Mouse (Mus musculus) embryonic stem cell, embryonic (primary cell): ENCODE results near the gene Sp9.

ENCODE experiments used
- CTCF ChIA-PET, 4 experiments: fragments of 300-600 bp in 2 of 4; fragments of 350-600 bp in 2 of 4; sonication (Branson Sonifier 250); formaldehyde crosslinking; loops; one replicate each; lab custom pipeline; 2022; ENCODE audit warnings: inconsistent platforms in 2 of 4; lab: Charles Lee
- POLR2A ChIA-PET, 4 experiments: fragments of 300-600 bp in 2 of 4; fragments of 350-600 bp in 2 of 4; sonication (Branson Sonifier 250); formaldehyde crosslinking; loops; one replicate each; lab custom pipeline; 2022; ENCODE audit warnings: antibody characterized with exemption in 4 of 4, inconsistent platforms in 1 of 4; lab: Charles Lee

Sp9 gene

DNA sequence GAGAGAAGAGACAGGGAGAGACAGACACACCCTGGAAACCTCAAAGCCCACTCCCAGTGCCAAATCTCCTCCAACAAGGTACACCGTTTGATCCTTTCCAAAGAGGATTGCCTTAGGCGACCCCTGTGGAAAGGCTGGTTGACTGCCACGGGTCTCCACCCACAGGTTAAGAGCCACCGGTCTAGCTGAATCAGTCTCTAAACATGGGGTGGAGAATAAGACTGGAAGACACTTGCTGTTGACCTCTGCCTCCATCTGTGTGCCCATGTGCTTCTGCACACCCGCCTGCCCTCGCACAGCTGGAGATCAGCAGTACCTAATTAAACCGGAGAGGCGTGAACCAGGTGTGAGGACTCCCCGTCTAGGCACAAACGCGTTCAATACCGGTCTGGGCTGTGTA lies 51.3 kb downstream of the Sp9 start:
- POLR2A ChIA-PET, result interaction anchor here (0.7 to 3.2 kb wide), 5 partner anchors 10 to 599 kb away, joined by 3 to 19 read pairs (median 5); partner anchors contain the start of genes Cir1 (in 4 of the 4) and Scrn3 (in 4 of the 4)
- CTCF ChIA-PET, result interaction anchor here in 2 of 4 experiments (0.8 to 1.0 kb wide), 2 partner anchors 44 to 46 kb away, joined by 3 to 4 read pairs; no protein-coding TSS in a partner anchor

DNA sequence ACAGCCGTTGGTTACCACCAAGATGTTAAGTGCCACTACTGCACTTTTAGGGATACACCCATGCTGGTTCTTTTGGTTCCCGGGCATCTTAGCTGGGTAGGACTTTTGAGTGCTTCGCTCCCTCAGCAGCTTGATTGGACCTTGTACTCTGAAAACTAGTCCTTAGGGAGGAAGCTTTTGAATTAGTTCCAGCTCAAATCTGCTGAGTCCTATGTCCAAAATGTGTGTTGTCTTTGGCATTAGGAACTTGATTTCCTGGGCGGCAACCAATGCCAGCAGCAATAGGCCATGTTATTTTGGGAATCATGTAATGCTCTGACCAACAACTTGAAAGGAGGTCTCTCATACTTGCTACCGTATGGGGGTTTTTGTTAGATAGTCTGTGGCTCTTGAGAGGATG lies 54.1 kb downstream of the Sp9 start:
- ChIA-PET POLR2A (interaction anchor here in 1 of 4 experiments (1.8 kb wide), 1 partner anchor 13 kb away, joined by 5 read pairs; the partner anchor contains the start of genes Cir1 and Scrn3), CTCF (interaction anchor here in 1 of 4 experiments (0.6 kb wide), 1 partner anchor 183 kb away, joined by 3 read pairs; no protein-coding TSS in a partner anchor)
